Mouse (Mus musculus) lung, postnatal 4 days (tissue): ENCODE measurements at regions not wholly inside any gene's neighbourhood (a gene's known extent, or its start where the extent isn't known, plus 50 kb on each side); places are given as distances from the start of the nearest gene placed in this dataset.

Experiments
- DNase-seq, 2 experiments: peaks; one replicate each; pipeline ENCODE4 v3.0.0; 2021

DNA sequence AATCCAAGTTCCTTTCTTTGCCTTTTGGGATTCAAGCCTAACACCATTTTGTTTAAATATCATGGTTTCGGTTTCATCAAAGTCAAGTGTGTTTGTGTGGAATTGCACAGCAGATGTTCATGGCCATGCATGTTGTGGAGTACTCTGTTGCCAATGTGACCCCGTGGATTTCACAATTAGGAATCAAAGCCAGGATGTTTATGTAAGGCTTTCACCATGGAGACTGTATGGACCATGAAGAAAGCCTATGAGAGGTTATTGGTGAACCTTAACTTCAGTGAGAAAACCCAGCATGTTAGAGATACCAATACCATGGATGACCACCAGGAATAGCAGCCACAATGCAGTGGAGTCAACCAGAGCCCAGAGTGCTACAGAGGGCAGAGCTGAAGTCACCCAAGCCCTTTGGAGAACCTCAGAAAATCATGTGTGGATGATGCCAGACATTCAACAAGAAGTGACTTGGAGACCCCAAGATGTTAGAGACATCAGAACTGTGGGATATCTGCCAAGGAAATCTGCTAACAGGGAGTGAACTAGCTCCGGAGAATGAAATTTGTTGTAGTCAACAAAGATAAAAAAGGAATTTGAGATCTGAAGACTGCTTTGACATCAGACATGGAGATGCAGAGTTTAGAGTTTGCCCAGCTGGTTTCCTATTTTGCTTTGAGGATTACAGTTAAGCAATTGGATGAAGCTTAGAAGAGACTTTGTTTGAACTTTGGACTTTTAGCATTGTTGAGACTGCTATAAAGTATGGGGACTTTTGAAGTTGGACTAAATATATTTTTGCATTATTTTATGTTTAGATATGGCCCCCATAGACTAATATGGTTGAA lies 615.3 kb downstream of the Tmem182 start:
- DNase-seq: peak; percentile 26 to 47

DNA sequence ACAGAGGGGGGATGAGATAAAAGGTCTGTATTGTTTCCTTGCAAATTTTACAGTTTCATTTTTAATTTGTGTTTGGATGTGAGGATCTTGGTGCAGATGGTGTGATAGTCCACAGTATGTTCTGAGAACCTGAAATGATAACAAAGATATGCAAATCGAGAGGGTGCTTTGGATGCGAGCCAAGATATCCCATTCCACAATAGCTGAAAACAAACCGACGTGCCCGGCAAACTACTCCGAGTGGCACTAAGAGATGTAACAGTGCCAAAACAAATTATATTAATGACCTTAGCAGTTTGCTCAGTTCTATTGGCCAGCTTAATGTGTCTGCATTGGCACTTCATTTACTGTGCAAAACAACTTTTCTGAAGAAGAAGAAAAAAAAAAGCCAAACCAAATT lies 622.5 kb downstream of the Tmem182 start:
- DNase-seq: no peak

DNA sequence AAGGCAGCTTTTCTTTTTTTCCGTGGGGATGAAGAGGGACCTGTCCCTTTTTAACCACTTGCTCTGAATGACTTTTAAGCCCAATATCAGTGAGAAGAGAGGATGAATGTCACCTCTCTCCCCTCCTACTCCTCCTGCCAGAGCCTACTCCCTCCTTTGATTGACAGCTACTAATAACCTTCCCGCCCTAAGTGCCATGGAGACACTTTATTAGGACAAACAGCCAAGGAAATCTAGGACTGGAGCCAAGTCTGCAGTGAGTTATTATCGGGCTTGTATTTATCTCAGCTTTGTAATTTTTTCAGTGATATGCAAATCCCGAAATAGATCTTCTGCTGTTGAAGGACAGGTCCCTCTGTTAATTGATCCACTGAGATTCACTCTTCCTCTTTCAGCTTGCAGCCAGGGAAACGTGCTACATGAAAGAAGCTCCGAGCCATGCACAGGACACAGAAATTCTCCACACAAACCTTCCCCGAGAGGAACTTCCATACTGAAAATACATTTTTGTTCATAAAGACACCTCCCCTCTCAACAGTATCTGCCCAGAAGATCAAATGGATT lies 625.8 kb downstream of the Tmem182 start:
- no peak for DNase-seq

DNA sequence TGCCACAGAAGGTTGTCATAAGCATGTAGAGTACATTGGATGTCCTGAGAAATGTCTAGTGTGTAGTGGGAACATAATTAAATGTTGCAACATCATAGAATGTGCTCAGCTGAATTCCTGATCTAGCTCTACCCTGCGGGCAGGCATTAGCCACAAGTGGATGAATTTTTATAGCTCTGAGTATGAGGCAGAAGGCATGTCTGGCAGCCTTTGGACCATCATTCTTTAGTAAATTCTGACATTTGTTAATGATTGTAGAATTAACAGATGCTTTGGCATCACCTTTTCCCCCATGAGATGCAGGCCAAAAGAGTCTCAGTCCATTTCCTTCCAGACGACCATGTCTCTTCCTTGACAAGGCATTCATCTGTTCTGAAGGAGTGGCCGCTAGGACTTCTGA lies 630.0 kb downstream of the Tmem182 start:
- no peak for DNase-seq

DNA sequence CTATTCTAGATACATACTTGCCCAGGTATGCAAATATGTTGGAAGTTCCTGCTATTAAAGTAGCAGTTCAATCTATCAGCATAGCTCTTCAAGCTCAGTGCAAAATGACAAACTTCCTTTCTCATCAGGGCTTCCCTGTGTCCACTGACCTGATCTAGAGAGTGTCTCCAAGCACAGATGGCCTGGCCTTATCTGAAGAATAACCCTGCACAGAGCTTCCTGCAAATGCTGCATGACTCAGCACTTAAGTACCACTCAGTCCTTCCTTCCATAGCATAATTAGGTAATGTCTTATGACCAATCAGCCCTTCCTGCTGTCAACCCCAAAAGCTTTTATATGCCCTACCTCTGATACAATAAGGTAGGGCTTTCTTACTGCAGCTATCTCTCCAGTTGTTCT lies 644.6 kb downstream of the Tmem182 start:
- no peak for DNase-seq
